Mouse (Mus musculus) MEL-GATA-1-ER (cell line): ENCODE measurements around the gene Nab2.
"Not testable (repeated sequence)": the region's sequence is repeated elsewhere in the genome, so short reads cannot be mapped to it uniquely, and the experiment has no call there.

Experiments used
- DNase-seq: peaks from one replicate; pipeline ENCODE4 v3.0.0-alpha.2; 2012; ENCODE audit warnings: low read depth; ENCODE audit errors: extremely low read depth

Gene Nab2

GRCm38 (mm10) chr10:127674046-127674655 lies 5.8 kb upstream of the Nab2 start:
- DNase-seq: no peak

- DNase-seq: no peak
Measured at GRCm38 (mm10) chr10:127671276-127671675, 2.9 kb upstream of the Nab2 start.

GRCm38 (mm10) chr10:127670185-127670584 lies 1.8 kb upstream of the Nab2 start:
- no peak for DNase-seq

DNA sequence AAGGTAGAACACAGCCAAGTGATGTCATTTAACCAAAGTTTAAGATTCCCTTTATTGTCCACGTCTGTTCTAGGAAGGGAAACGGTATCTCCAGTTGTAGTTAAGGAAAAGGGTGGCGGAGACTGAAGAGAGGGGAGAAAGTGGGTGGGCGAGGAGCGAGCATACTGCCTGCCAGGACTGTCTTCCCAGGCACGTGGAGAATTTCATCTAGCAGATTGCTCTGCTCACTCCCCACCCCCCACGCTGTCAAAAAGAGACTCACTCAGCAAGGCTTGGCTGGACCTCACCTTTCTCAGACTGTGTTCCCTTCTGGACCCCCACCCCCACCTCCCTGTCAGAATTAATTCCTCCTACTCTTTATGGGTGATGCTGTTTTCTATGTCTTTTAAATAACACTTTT lies 802 bp upstream of the Nab2 start:
- no peak for DNase-seq

DNA sequence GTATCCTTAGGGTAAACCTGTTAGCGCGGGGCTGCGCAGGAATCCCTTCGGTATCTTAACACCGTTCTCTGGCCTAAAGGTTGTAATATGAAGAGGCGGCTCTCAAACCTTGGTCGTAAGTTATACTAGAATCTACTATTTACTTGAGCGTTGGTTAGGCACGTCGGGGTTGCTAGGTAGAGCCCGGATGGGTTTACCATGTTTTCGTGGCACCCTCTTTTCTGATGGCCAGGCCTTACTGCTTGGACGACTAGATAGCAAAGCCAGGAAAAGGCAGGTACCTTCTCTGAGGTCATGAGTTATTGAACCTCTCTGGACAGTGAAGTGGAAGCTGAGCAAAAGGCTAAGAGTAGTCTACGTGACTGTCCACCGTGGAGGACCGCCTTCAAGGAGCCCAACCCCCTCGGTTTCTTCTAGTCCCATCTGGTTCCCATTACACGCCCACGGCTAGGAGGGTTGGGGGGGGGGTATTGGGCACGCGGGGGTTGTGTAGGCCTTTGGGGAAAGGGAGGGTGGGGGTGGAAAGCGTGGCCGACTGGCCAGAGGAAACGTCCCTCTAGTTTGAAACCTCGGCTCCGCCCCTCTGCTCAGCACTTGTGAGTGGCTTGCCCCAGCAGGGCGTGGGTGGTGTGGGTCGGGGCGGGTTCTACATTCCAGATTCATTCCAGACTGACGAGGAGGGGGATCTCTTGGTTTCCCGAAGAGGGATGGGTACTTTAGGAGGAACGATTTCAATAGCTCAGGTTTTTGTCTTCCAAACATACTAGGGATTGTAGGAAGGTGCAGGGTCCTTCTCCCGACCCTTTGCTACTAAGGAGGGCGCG lies 887 bp downstream of the Nab2 start:
- DNase-seq: no peak

- no peak for DNase-seq
Measured at GRCm38 (mm10) chr10:127666501-127667268, 1.7 kb downstream of the Nab2 start, which contains the start of gene Nemp1. Gene Nemp1, plus strand, starts transcription at chr10:127666901.

DNA sequence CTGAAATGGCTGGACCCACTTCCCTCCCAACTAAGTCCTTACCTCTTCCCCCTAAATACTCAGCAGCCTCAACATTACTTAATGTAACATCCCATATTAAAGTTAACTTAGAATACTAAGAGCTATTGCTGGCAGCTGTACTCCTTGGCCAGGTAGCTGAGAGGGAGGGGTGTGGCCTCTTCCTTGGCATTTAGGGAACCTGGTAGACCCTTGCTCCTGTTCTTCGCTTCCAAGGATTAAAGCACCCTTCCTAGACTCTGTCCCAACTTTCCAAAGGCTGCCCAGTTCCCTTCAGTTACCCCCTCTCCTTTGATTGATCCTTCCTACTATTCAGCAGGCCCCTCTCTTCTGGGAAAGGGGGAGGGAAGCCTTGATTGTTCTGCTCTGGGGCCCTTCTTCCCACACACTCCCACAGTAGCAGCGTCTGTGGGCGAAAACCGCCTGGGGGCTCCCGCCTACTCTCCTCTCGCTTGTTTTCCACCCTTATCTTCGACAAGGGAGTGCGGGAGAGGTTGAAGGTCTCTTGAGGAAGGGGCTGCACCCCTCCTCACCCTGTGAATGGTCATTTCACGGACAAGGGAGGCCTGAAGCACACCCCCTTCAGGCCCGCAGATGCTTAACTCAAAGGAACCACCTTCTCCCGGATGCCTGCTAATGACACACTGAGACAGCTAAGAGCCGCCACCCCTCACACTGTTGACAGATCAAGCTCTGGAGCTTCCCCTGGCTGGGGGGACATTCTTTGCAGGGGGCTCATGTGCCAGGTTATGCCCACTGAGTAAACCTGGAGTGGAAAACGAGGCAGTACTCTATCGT lies 2.8 kb downstream of the Nab2 start:
- no peak for DNase-seq

GRCm38 (mm10) chr10:127664891-127665290 lies 3.5 kb downstream of the Nab2 start:
- no peak for DNase-seq

DNA sequence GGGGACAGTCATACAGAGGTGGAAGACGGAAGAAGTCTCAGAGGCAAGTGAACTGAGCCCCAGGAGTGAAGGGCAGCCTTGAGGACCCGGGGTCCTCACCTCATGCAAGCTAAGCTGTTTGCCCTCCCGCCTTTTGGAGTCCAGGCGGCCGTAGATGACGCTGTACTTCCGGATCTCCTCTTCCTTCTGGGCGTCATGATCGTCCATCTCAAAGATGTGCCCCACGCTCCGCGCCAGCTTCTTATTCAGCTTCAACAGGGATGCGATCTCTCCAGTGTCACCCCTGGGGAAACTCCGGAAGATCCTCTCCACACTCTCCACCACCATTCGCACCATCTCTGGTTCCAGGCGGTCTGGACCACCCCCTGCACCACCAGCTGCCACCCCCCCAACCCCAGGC lies 4.2 kb downstream of the Nab2 start:
- no peak for DNase-seq

DNA sequence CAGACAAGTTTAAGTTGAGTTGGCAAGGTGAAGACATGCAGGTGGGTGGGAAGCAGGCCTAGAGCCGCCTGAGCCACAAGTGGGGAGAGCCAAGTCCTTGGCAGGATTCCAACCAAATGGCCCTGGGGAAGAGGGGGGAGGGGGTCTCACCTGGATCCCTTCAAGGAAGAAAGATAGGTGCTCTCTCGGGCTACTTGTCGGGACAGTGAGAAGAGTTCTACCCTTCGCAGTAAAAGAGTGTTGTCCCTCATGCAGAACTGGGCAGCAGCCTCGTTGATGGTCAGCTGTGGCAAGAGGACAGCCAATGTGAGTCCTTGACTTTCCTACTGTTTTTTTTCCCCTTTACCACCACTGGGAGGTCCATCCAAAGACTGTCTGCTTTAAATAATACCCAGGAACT lies 4.8 kb downstream of the Nab2 start:
- DNase-seq: no peak

DNA sequence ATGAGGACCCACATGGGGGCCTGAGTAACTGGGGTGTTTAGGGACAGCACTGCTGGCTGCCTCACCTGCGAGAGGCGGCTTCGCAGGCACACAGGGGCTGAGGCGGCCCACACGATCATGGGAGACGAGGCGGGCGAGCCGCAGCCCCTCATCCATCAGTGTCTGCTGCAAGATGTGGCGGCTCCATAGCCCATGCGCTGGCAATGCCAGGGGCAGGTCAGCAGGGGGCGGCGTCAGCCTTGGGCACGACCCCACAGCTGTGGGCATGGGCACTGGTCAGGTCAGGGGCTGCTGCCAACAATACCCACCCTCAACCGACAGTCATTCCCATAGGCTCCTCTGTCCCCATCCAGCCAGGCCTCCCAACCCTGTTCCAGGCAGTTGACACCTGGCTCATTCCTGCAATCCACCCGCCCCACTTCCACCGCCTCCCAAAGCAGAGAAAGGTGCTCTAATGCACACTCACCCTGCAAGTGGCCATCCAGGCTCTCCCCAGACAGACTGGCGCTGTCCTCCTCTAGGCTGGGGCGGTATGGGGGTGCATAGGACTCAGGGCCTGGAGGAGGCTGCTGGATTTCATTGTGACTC lies 5.6 kb downstream of the Nab2 start:
- no peak for DNase-seq

- no peak for DNase-seq
Measured at GRCm38 (mm10) chr10:127661915-127662663, 6.3 kb downstream of the Nab2 start.

GRCm38 (mm10) chr10:127661291-127661914 lies 7.0 kb downstream of the Nab2 start:
- DNase-seq: no peak

DNA sequence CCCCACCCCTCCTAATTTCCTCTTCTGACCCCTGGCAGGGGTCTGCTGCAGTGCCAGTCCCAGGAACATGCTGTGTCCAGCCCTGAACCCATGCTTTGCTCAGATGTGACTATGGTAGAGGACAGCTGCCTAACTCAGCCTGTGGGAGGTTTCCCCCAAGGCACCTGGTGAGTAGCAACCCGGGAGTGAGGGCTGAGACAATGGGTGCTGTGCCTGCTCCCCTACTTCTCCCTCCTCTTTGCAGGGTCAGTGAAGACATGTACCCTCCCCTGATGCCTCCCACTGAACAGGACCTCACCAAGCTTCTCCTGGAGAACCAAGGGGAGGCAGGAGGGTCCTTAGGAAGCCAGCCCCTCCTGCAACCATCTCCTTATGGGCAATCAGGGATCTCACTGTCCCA lies 8.8 kb downstream of the Nab2 start:
- no peak for DNase-seq

GRCm38 (mm10) chr10:127658076-127658475 lies 10.3 kb downstream of the Nab2 start:
- DNase-seq: no peak

GRCm38 (mm10) chr10:127657617-127658016 lies 10.8 kb downstream of the Nab2 start:
- not testable (repeated sequence) for DNase-seq

DNA sequence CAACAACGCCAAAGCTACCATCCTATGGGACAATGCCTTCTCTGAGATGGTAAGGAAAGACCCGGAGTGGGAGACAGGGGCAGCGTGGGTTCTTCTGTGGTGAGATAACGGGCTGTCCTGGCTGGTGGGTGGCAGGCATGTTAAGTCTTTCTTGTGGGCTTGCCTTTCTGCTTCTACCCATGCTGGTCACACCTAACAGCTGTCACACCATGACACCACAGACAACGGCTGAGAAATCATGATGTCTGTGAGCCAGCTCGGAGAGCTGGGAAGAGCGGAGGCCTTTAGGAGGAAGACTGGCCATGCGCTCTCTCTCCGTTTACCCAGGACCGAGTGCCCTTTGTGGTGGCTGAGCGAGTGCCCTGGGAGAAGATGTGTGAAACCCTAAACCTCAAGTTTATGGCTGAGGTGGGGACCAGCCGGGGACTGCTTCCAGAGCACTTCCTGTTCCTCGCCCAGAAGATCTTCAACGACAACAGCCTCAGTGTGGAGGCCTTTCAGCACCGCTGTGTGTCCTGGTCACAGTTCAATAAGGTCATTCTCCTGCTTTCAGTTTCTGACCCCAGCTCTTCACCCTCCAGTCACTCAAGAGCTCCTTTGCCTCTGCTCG lies 13.3 kb downstream of the Nab2 start:
- DNase-seq: no peak

DNA sequence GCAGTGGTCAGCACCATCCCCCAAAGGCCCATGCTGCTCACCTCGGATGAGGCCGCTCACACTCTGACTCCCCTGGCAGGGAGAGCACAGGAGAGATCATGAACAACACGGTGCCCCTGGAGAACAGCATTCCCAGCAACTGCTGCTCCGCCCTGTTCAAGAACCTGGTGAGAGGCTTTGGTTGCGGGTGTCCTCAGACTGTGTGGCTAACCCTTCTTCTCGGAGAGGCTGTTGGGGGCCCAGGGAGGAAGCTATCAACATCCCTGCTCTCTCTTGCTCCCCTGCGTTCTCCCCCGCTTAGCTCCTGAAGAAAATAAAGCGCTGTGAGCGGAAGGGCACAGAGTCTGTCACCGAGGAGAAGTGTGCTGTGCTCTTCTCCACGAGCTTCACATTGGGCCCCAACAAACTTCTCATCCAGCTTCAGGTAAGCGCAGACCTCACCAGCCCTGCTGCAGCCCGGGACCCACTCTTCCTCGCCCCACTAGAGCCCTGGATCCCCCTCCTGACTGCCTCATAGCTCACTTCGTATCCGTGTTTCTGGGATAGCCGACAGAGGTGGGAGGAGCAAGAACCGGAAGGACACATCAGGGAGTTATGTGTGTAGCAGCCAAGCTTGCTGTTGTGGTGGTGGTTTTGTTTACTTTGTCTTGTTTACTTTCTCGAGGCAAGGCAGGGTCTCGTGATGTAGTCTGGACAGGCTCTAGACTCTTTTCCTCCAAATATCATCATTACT lies 15.3 kb downstream of the Nab2 start:
- no peak for DNase-seq

DNA sequence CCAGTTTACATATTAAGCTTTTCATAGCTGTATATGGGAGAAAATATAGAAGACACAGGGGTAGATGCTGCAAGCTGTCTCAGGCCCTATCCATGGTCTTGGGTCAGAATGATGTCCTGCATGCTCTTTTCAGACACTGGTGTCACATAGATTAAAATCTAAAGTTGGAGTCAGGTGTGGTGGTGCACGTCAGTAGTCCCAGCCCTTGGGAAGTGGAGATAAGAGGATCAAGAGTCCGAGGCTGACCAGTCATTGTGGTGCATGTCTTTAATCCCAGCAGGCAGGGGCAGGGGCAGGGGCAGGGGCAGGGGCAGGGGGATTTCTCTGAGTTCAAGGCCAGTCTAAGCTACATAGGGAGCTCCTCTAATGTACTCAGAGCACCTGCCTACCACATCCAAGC lies 22.6 kb downstream of the Nab2 start:
- no peak for DNase-seq
